Mouse (Mus musculus) liver, adult (tissue): ENCODE measurements around the gene Ptprn2.

Source experiments
- GATA4 ChIP-seq: IDR thresholded peaks from 2 replicates; pipeline ENCODE4 v1.6.1; 2014; ENCODE audit warnings: mild to moderate bottlenecking, low read length; ENCODE audit not compliant: insufficient replicate concordance

Gene Ptprn2

GRCm38 (mm10) chr12:116566672-116567071, 81.2 kb downstream of the Ptprn2 start:
- no peak for TF ChIP-seq GATA4

GRCm38 (mm10) chr12:116567170-116567569, 81.7 kb downstream of the Ptprn2 start:
- no peak for TF ChIP-seq GATA4

DNA sequence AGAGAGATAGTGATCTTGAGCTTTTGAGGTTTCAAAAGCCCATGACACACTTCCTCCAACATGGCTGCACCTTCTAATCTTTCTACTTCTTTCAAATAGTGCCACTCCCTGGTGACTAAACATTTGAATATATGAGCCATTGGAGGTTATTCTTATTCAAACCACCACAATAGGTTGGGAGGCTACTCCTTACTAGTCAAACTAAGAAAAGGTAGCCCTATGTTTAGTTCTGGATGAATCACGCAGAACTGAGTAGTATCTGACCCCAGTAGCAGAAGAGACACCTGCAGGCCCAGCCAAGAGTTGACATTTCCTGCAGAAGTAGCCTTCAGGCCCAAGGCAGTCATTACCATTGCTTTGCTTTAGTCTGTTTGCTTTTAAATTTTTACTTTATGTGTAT, 84.0 kb downstream of the Ptprn2 start:
- TF ChIP-seq GATA4: no peak

DNA sequence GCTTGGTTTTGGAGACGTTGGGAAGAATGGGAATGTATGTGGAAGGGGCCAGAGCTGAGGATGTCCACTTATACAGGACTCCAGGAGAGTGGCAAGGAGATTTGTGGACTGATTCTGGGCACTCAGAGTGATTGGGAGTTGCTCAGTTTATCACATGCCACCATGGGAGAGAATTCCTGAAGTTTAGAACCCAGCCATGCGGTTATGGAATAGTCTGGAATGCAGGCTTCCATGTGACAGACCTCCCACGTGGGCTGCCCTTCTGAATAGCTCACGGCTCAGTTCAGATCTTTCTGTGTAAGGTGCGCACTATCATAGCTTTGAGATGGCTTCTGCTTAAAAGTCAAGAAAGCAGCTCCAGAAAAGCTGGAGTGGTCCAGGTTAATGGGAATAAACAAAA, 88.6 kb downstream of the Ptprn2 start:
- TF ChIP-seq GATA4: no peak

- TF ChIP-seq GATA4: no peak
Measured at GRCm38 (mm10) chr12:116574720-116575119, 89.2 kb downstream of the Ptprn2 start.

- no peak for TF ChIP-seq GATA4
Measured at GRCm38 (mm10) chr12:116580827-116581544, 95.5 kb downstream of the Ptprn2 start.

GRCm38 (mm10) chr12:116581864-116582263, 96.3 kb downstream of the Ptprn2 start:
- TF ChIP-seq GATA4: no peak

- TF ChIP-seq GATA4: no peak
Measured at GRCm38 (mm10) chr12:116582829-116583228, 97.3 kb downstream of the Ptprn2 start.

DNA sequence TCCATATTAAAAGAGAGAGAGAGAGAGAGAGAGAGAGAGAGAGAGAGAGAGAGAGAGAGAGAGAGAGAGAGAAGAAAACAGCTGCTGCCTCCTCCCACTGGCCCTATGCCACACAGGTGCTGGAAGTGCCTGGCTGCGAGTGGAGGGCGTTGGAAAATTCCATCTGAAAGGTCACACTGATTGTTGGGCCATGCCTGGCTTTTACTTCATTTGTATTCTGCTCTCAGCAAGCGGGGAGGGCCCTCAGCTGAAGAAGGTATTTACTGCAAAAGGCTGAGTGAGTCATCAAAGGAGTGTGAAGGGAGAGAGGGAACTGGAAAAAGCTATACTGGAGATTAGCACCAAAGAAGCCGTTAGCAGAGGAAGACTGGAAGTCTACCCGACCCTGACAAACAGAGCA, 99.5 kb downstream of the Ptprn2 start:
- no peak for TF ChIP-seq GATA4

GRCm38 (mm10) chr12:116586167-116586566, 100.6 kb downstream of the Ptprn2 start:
- TF ChIP-seq GATA4: no peak

DNA sequence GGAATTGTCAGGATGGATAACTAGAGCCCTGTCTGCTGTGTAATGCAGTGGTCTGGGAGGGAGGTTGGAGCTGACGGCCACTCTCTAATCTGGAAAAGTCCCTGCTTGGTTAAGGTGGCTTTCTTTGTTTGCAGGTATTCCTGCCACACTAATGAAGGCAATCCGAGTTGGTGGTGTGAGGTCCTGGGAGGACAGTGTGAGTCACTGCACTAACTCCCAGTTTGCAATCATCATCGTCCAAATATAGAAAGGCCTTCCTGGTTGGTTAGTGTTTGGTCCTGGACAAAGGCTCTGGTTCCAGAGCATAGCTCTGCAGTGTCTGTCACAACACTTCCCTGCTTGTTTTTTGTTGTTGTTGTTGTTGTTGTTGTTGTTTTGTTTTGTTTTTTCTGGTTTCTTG, 102.0 kb downstream of the Ptprn2 start:
- no peak for TF ChIP-seq GATA4

DNA sequence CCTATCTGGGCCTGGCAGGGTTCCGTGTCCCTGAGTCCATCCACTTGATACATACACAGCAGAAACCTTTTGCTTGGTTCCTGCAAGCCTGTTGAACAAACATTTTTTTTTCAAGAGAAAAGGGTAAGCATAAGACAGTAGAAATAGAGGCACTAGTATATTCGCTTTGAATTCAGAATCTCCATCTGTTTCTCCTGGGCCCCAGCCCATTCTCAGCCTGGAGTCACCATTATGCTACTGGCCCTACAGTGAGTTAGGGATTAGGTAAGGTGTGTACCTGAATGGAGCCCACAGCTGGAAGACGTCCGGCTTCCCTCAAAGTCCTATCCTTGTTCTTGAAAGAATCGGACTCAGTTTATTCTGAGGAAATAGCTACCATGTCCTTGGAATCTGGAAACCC, 104.6 kb downstream of the Ptprn2 start:
- no peak for TF ChIP-seq GATA4

GRCm38 (mm10) chr12:116594457-116594856, 108.9 kb downstream of the Ptprn2 start:
- TF ChIP-seq GATA4: no peak

DNA sequence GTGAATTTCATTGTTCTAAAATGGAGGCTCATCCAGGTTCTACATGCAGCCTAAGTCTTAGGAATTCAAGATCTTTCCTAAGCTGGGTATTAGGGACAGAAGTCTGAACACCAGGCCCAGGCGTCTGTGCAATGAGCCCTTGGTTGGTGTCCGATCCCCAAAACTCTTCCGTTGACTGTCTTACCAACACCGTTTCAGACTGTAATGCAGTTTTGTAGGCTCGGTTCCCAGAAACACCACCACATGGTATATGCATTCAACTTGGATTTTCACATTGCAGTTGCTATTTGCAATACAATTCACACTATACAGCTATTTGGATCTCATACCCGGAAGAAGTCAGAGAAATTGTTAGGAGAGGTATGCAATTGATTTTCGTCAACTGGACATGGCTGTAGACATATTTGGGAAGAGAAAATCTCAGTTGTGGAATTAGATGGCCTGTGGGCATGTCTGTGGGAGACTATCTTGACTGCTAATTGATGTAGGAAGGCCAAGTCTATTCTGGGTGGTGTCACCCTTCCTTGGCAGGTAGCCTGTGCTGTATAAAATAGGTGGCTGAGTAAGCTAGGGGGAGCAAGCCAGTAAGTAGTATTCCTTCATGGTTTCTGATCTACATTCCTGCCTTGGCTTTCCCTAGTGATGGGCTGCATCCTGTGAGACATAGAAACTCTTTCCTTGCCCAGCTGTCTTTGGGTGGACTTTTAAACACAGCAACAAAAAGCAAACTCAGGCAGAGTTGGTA, 109.5 kb downstream of the Ptprn2 start:
- no peak for TF ChIP-seq GATA4

DNA sequence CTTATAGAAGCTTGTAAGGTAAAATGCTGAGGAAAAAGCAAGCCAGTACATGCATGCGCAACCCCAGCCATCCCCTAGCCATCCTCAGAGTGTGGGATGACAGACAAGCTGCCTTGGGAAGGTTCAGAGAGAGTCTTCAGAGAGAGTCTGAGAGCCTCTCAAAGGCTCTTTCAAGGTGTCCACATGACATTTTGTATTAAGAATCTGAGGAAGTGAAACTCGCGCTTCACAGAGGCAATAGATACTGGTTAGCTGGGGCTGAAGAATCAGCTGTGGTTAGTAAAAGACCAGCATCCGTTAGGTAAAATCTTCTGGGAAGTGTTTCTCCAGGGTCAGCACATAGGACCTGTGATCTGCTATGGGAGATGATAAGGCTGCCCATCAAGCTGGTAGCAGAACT, 110.2 kb downstream of the Ptprn2 start:
- no peak for TF ChIP-seq GATA4

- no peak for TF ChIP-seq GATA4
Measured at GRCm38 (mm10) chr12:116596993-116597392, 111.5 kb downstream of the Ptprn2 start.

- no peak for TF ChIP-seq GATA4
Measured at GRCm38 (mm10) chr12:116597670-116598069, 112.2 kb downstream of the Ptprn2 start.
